Mouse (Mus musculus) bone marrow, adult 2 months (tissue): Measurements from ENCODE around the gene Npc1l1.

Source experiments
- CTCF ChIP-seq: fragments of 200-500 bp; IDR thresholded peaks from 2 replicates; pipeline ENCODE4 v1.5.1; 2011; ENCODE audit warnings: low read length, control low read depth; ENCODE audit not compliant: control insufficient read depth, insufficient read depth
- POLR2A ChIP-seq: fragments of 200-500 bp; IDR thresholded peaks from 2 replicates; pipeline ENCODE4 v1.6.1; 2011; ENCODE audit warnings: low read depth, mild to moderate bottlenecking, control low read depth, low read length, borderline replicate concordance; ENCODE audit not compliant: control insufficient read depth

- peak; percentile 66 for TF ChIP-seq CTCF
- peak; percentile 98 for TF ChIP-seq POLR2A
Observed at GRCm38 (mm10) chr11:6274387-6275093, 44.6 kb upstream of the Npc1l1 start, which contains the start of gene Tmed4.
